Mouse (Mus musculus) limb, embryonic 12.5 days (tissue): Measurements from ENCODE around the gene Mau2. TPM values are rescaled to one million over a fixed set of nuclear protein-coding genes. Genes with fewer than 3 reads are reported as not detected.
"Not testable (repeated sequence)": the region's sequence is repeated elsewhere in the genome, so short reads cannot be mapped to it uniquely, and the experiment has no call there.

Experiments
- ATAC-seq: fragments of 200-750 bp; cut with Nextera tagmentation; 2 replicates; pipeline ENCODE4 v1.8.0; 2017; ENCODE audit warnings: low read depth, moderate TSS enrichment; ENCODE audit not compliant: insufficient number of reproducible peaks, insufficient read depth, low FRiP score, low TSS enrichment
- H3K27ac ChIP-seq: fragments of 300-500 bp; sonication (generic); 2 replicates; pipeline ENCODE4 v1.5.1; 2016; ENCODE audit warnings: mild to moderate bottlenecking, moderate library complexity
- H3K27me3 ChIP-seq: fragments of 300-500 bp; sonication (generic); 2 replicates; pipeline ENCODE4 v1.6.1; 2016; ENCODE audit warnings: mild to moderate bottlenecking, moderate library complexity
- H3K36me3 ChIP-seq: fragments of 300-500 bp; sonication (generic); 2 replicates; pipeline ENCODE4 v1.6.1; 2016; ENCODE audit warnings: mild to moderate bottlenecking, moderate library complexity
- H3K4me1 ChIP-seq: fragments of 300-500 bp; sonication (generic); replicated peaks from 2 replicates; pipeline ENCODE4 v1.6.1; 2016
- H3K4me2 ChIP-seq: fragments of 300-500 bp; sonication (generic); 2 replicates; pipeline ENCODE4 v1.6.1; 2016; ENCODE audit warnings: mild to moderate bottlenecking, moderate library complexity
- H3K4me3 ChIP-seq: fragments of 300-500 bp; sonication (generic); replicated peaks from 2 replicates; pipeline ENCODE4 v1.5.1; 2016; ENCODE audit warnings: mild to moderate bottlenecking
- H3K9ac ChIP-seq: fragments of 300-500 bp; sonication (generic); replicated peaks from 2 replicates; pipeline ENCODE4 v1.6.1; 2016; ENCODE audit warnings: mild to moderate bottlenecking, moderate library complexity
- H3K9me3 ChIP-seq: fragments of 300-500 bp; sonication (generic); 2 replicates; pipeline ENCODE4 v1.6.1; 2016; ENCODE audit warnings: mild to moderate bottlenecking, moderate library complexity
- WGBS: fragments of 180-500 bp; shearing (Covaris S2); methylation state at CpG from one replicate; pipeline ENCODE4 v1.1.7; 2016; 5-methylcytosine and 5-hydroxymethylcytosine counted together
- polyA plus RNA-seq: library from polyadenylated mRNA; unstranded; fragments of >200 nt; fragmentation: Nextera tagmentation; extraction: Ambion mirVana; gene quantifications from 2 replicates; pipeline ENCODE4 v1.2.1, GENCODE M21; 2016

The Mau2 gene
- polyA plus RNA-seq, 1 experiment from 2014 or later, result 62.7 TPM

- Histone ChIP-seq H3K36me3 (peaks cover 48% of the 10 kb centered on the region), H3K9ac (no peak within 1 kb of the TSS; the same call in 1 of the 2 replicates), H3K4me3 (peak within 1 kb of the TSS; percentile 18), H3K4me1 (peaks cover 8% of the 10 kb centered on the region), H3K4me2 (peak within 1 kb of the TSS; percentile 53), H3K27me3 (peaks cover 11% of the 10 kb centered on the region), H3K9me3 (no peaks in the 10 kb centered on the region), H3K27ac (no peak within 1 kb of the TSS)
- WGBS, result 10% methylated on average over 19 of the region's 27 CpGs
- peak; percentile 44 for ATAC-seq
Observed at GRCm38 (mm10) chr8:70072441-70073069, 30.0 kb upstream of the Mau2 start, which contains the start of gene Tm6sf2. Tm6sf2 (plus strand) TSS chr8:70072924.

GRCm38 (mm10) chr8:70071836-70072440 is 29.4 kb upstream of the Mau2 start:
- Histone ChIP-seq H3K27me3 (peaks cover 11% of the 10 kb centered on the region), H3K4me2 (no peak overlapping the region), H3K4me3 (no peak overlapping the region), H3K9ac (no peak overlapping the region), H3K4me1 (peaks cover 8% of the 10 kb centered on the region), H3K36me3 (peaks cover 54% of the 10 kb centered on the region), H3K9me3 (no peaks in the 10 kb centered on the region), H3K27ac (no peak overlapping the region)
- 79% methylated on average over 2 of the region's 2 CpGs for WGBS
- ATAC-seq, result no peak

GRCm38 (mm10) chr8:70057721-70058120 is 15.2 kb upstream of the Mau2 start:
- Histone ChIP-seq H3K9ac (no peak overlapping the region), H3K36me3 (peaks cover 93% of the 10 kb centered on the region), H3K27me3 (no peaks in the 10 kb centered on the region), H3K4me3 (no peak overlapping the region), H3K27ac (no peak overlapping the region), H3K4me2 (no peak overlapping the region), H3K9me3 (no peaks in the 10 kb centered on the region), H3K4me1 (no peaks in the 10 kb centered on the region)
- ATAC-seq, result no peak
- 53% methylated on average over 1 of the region's 1 CpGs for WGBS

- H3K9ac ChIP-seq, H3K27ac ChIP-seq, H3K4me1 ChIP-seq, H3K9me3 ChIP-seq, ATAC-seq, H3K4me3 ChIP-seq, H3K4me2 ChIP-seq, H3K27me3 ChIP-seq: not testable (repeated sequence)
- peaks cover 67% of the 10 kb centered on the region for H3K36me3 ChIP-seq
- WGBS, result 93% methylated on average over 5 of the region's 5 CpGs
Observed at GRCm38 (mm10) chr8:70050434-70050833, 7.9 kb upstream of the Mau2 start.

DNA sequence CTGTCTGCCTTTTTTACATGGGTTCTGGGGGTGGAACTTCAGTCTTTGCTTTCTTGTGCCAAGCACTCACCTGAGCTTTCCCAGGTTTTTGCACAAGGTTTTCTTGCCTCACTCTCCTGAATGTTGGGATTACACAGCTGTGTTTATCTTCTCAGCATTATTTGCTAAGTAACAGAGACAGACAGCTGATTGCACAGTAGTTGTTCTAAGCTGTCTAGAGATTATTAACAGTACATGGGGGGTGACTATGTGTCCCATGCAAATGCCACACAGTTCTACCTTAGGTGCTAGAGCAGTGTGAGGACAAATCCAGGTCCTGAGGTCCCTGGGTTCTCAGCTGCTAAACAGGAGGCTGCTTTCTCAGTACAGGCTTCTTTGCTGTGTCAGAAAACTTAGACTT is 7.1 kb upstream of the Mau2 start:
- no peak for ATAC-seq
- H3K27ac ChIP-seq, result no peak overlapping the region
- no peaks in the 10 kb centered on the region for H3K4me1 ChIP-seq
- H3K27me3 ChIP-seq, result no peaks in the 10 kb centered on the region
- H3K9me3 ChIP-seq, result no peaks in the 10 kb centered on the region
- peaks cover 60% of the 10 kb centered on the region for H3K36me3 ChIP-seq
- H3K4me3 ChIP-seq, result no peak overlapping the region
- no peak overlapping the region for H3K4me2 ChIP-seq
- no peak overlapping the region for H3K9ac ChIP-seq

GRCm38 (mm10) chr8:70043996-70044395 is 1.5 kb upstream of the Mau2 start:
- H3K4me1 ChIP-seq, result peaks cover 28% of the 10 kb centered on the region
- H3K27ac ChIP-seq, result no peak overlapping the region
- no peaks in the 10 kb centered on the region for H3K27me3 ChIP-seq
- 95% methylated on average over 5 of the region's 5 CpGs for WGBS
- peaks cover 16% of the 10 kb centered on the region for H3K36me3 ChIP-seq
- no peaks in the 10 kb centered on the region for H3K9me3 ChIP-seq
- peak overlapping the region; percentile 96 for H3K4me2 ChIP-seq
- no peak for ATAC-seq
- H3K9ac ChIP-seq, result peak overlapping the region; percentile 96; the same call in 1 of the 2 replicates
- peak overlapping the region; percentile 86 for H3K4me3 ChIP-seq

- WGBS, result 1% methylated on average over 47 of the region's 47 CpGs
- Histone ChIP-seq H3K4me1 (peaks cover 28% of the 10 kb centered on the region), H3K27me3 (no peaks in the 10 kb centered on the region), H3K27ac (peak overlapping the region; percentile 56), H3K36me3 (peaks cover 17% of the 10 kb centered on the region; the same call in 1 of the 2 replicates), H3K4me2 (peak overlapping the region; percentile 96), H3K4me3 (peak overlapping the region; percentile 86), H3K9ac (peak overlapping the region; percentile 96), H3K9me3 (no peaks in the 10 kb centered on the region)
- ATAC-seq, result peak; percentile 9; the same call in 1 of the 2 replicates
Observed at GRCm38 (mm10) chr8:70041885-70042546, 518 bp downstream of the Mau2 start.

GRCm38 (mm10) chr8:70037994-70038393 is 4.5 kb downstream of the Mau2 start:
- ATAC-seq, result no peak
- peaks cover 41% of the 10 kb centered on the region for H3K36me3 ChIP-seq
- WGBS, result 98% methylated on average over 1 of the region's 1 CpGs
- H3K27me3 ChIP-seq, result no peaks in the 10 kb centered on the region
- no peak overlapping the region for H3K27ac ChIP-seq
- no peak overlapping the region for H3K4me3 ChIP-seq
- H3K9me3 ChIP-seq, result no peaks in the 10 kb centered on the region
- H3K9ac ChIP-seq, result no peak overlapping the region
- peaks cover 16% of the 10 kb centered on the region for H3K4me1 ChIP-seq
- H3K4me2 ChIP-seq, result no peak overlapping the region

GRCm38 (mm10) chr8:70030255-70030654 is 12.3 kb downstream of the Mau2 start:
- Histone ChIP-seq H3K9me3 (no peaks in the 10 kb centered on the region), H3K4me1 (no peaks in the 10 kb centered on the region), H3K36me3 (peaks cover 83% of the 10 kb centered on the region), H3K27me3 (no peaks in the 10 kb centered on the region), H3K4me2 (no peak overlapping the region), H3K9ac (no peak overlapping the region), H3K4me3 (no peak overlapping the region), H3K27ac (no peak overlapping the region)
- 90% methylated on average over 1 of the region's 1 CpGs for WGBS
- ATAC-seq, result no peak

DNA sequence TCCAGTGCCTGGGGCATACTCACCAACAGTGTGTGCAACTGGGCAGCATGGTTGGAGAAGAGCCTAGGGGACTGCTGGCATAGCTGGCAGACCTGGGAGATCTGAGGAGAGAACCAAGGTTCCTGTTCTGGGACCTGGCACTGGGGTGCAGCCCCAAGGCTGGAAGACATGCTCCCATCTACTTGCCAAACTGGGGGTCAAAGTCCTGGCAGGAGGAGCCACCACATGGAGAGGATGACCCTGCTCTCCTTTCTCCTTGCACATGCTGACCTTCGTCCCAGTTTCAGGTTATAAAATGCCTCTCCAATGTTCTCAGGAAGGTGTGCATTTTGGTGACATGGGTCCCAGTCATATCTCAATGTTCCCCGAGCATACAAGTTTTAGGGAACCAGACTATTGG is 16.4 kb downstream of the Mau2 start:
- Histone ChIP-seq H3K36me3 (peaks cover 100% of the 10 kb centered on the region), H3K9me3 (no peaks in the 10 kb centered on the region), H3K9ac (no peak overlapping the region), H3K4me1 (no peaks in the 10 kb centered on the region), H3K27ac (no peak overlapping the region), H3K27me3 (no peaks in the 10 kb centered on the region), H3K4me2 (no peak overlapping the region), H3K4me3 (no peak overlapping the region)
- no peak for ATAC-seq
- WGBS, result 85% methylated on average over 2 of the region's 2 CpGs

DNA sequence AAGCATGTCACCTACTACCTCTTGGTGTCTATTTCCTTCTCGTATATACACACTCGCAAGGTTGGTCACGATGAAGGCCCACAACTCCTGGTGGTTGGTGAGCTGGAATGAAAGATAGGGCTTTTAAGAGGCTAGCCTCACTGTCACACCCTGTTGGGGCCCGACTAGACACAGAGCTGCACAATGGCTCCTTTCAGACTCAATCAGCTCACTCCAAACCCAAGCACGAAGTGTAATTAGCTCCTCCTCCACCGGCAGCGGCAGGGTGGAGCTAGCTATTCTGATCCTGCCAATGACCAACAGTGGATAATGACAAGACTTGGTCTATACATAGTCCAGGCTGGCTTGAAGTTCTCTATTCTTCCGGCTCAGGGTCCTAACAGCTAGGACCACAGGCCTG is 18.9 kb downstream of the Mau2 start:
- Histone ChIP-seq H3K36me3 (peaks cover 100% of the 10 kb centered on the region), H3K4me1 (no peaks in the 10 kb centered on the region), H3K4me3 (no peak overlapping the region), H3K27ac (no peak overlapping the region), H3K9me3 (no peaks in the 10 kb centered on the region), H3K27me3 (no peaks in the 10 kb centered on the region), H3K4me2 (no peak overlapping the region), H3K9ac (no peak overlapping the region)
- no peak for ATAC-seq
- 88% methylated on average over 8 of the region's 8 CpGs for WGBS
